Mouse (Mus musculus) stomach, postnatal 0 days (tissue): ENCODE measurements around the gene Ccndbp1.

Experiments used
- CTCF ChIP-seq: IDR thresholded peaks from 2 replicates; pipeline ENCODE4 v1.5.1; 2016; ENCODE audit warnings: antibody characterized with exemption, low read depth, mild to moderate bottlenecking, moderate library complexity
- EP300 ChIP-seq: optimal IDR thresholded peaks from 2 replicates; pipeline ENCODE3; 2016; ENCODE audit warnings: antibody characterized with exemption

GRCm38 (mm10) chr2:121057997-121058396, 49.8 kb downstream of the Ccndbp1 start:
- TF ChIP-seq CTCF (no peak), EP300 (no peak)
